Mouse (Mus musculus): ENCODE data around the gene Ptp4a2.
A peak's percentile ranks its signal among the peaks of the same experiment; 100 is the strongest.
"Not testable (repeated sequence)": the region's sequence is repeated elsewhere in the genome, so short reads cannot be mapped to it uniquely, and the experiment has no call there.

Ptp4a2 gene

DNA sequence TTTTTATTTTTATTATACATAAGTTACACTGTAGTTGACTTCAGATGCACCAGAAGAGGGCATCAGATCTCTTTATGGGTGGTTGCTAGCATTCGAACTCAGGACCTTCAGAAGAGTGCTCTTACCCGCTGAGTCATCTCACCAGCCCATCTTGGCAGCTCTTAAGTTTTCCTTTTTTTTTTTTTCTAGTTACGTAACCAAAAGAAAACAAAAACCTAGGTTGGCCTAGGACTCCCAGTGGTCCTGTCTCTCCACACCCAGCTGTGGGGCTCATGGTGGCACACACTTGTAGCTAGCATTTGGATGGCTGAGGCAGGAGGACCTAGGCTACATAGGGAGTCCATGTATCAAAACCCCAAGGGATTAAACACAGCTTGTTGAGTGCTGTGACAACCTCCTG is 43.0 kb downstream of the Ptp4a2 start:
- DNase-seq = no peak

DNA sequence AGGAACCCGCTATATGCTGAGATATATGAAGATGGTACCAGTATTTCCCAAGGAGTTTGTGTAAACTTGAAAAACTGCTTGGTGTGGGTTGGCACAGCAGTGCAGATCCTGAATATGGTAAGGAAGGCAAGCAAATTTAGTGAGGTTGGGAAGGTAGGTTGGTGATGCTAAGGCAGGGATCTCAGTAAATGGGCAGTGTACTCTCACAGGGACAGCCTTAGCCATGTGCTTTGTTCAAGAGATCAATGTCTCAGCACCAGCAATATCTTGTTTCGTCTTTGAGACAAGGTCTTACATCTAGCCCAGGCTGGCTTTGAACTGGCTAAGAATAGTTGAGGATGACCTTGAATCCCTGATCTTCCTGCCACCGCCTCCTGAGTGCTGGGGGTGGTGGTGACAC is 43.6 kb downstream of the Ptp4a2 start:
- no peak for DNase-seq

DNA sequence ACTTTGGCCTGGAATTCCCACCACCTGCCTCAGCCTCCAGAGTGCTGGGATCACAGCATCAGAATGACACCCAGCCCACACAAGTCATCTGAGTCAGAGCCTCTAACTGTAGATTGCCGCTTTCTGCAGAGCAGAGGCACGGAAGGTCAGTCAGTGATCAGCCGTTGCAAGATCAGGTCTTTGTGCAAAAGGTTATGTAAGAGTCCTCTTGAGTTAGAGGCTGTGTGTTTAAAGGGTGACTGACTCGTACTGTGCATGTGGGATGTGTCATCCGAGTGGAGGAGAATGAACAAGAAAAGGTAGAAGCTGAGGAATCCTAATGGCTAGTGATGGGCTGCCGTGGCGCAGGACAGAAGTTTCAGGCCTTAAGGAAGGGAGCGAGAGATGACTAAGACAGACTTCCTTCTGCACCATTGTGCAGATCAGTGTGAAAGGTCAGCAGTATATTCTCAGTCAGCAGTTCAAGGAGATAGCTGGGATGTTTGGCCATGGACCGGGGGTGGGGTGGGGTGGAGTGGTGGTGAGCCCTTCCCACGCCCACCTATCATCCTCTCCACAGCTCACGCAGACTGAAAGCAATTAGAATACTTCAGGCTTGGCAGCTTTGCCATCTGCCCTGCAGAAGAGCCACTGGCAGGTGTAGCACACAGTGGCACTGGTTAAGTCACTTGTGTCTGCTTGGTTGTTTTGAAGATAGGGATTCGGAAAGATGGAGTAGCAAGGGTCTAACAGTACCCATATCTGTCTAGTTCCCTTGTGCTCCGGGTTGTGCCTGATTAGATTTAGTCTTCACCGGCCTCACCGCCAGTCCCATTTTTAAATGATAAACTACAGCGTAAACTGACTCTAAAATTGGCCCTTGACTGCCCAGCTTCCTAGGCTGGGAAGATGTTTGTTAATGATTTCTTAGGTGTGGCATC is 44.3 kb downstream of the Ptp4a2 start:
- DNase-seq = peak; percentile 35

DNA sequence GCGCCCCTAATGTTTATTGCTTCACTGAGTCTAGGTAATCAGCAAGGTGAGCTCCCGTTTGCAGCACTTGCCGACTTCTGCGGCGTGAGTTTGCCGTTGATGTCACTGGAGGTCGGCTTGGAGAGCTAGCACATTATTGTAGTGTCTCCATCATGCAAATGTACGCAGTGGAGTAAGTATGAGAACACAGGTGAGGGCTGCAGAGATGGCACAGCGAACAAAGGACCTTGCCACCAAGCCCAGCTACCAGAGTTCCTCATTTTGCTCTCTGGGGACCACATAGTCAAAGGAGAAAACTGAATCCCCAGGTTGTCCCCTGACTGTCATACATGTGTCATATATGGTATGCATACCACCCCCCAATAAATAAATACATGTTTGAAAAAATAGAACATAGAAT is 49.4 kb downstream of the Ptp4a2 start:
- no peak for DNase-seq

DNA sequence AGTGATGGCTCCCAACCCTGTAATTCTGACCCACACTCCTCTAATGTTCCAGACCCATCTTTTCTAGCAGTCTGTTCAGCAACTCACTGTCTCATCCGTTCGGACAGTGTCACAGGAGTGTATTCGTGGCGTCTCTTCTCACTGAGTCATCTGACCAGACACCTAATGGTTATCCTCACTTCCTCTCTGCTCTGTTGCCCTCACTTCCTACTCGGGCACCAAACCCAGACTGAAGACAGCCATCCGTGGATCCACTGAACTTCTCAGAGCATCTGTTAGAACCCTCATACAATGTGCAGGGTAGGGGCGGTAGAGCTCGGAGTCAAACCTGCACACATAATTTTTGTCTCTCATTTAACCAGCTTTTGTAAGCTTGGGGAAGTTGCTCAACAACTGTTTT is 50.4 kb downstream of the Ptp4a2 start:
- DNase-seq = no peak

DNA sequence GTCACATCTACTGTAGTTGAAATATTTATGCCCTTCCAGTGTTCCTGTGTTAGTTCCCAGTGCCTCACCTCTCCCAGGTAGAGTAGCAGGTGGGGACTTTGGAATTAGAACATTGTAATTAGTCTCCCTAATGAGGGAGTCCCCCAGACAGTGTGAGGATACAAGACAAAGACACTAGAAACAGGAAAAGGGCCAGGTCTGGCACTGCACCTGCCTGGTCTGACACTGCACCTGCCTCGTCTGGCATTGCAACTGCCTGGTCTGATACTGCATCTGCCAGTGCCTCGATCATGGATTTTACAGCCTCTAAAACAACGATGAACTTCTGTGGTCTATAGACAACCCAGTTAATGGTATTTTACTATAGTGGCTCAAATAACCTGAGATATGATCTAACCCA is 51.3 kb downstream of the Ptp4a2 start:
- no peak for DNase-seq

DNA sequence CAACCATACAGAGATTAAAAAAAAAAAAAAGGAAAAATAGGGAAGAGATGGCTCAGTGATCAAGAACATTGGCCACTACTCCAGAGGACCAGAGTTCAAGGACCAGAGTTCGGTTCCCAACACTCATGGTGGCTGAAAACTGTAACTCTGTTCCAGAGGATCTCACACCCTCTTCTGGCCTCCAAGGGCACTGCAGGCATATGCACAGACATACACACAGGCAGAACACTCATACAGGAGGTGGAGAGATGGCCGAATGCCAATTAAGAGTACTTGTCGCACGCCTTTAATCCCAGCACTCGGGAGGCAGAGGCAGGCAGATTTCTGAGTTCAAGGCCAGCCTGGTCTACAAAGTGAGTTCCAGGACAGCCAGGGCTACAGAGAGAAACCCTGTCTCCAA is 55.2 kb downstream of the Ptp4a2 start:
- DNase-seq = not testable (repeated sequence)

DNA sequence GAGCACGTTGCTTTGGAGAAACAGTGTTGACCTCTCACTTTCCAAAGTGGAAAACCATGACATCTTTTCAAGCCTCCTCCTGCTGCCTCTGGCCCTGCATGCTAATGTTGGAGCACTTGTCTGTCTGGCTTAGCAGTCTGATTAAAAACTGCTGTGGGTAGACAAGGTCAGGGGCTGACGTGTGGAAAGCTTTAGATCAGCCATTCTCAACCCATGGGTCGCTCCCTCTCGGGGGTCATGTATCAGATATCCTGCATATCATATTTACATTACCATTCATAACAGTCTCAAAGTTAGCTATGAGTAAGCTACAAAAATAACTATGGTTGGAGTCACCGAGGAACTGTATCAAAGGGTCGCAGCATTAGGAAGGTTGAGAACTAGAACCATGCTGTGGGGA is 57.2 kb downstream of the Ptp4a2 start:
- no peak for DNase-seq

DNA sequence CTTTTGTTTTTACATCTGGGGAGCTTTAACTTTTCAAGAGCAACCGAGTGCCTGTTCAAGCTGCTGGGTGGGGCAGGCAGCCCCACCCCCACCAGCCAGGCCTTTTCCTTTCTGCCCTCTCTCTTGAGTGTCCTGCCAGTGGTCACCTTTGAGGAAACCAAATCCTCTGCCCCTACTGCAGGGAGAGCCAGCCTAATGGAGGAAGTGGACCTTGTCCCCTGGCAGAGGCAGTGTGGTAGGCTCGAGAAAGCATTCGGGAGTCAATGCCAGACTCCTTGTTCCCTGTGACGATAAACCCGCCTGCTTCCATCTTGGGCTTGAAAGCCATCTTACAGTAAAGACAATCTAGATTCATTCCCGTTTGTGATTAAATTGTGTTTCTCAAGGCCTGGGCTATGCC is 59.5 kb downstream of the Ptp4a2 start:
- DNase-seq = no peak

DNA sequence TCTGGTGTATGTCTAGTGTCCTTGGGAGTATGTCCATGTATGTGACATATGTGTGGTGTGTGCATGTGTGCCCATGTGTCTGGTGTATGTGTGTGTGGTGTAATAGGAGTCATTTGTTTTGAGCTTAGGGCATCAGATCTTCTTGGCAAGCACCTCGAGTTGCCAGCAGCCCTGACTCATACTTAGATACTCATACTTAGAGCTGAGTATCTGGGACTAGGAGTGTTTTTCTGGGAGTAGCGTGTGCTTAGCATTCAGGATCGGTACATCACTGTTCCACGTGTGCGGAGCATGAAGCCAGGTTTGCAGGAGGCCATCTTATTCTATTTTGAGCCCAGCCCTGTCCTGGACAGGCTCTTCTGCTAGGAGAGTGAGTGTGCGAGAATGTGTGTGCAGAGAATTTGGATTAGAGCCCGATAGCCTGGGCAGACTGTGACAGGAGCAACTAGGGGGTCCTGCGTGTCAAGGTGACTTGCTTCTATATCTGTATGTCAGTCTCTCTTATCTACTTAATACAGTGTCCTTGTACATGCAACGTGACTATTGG is 61.4 kb downstream of the Ptp4a2 start:
- no peak for DNase-seq

DNA sequence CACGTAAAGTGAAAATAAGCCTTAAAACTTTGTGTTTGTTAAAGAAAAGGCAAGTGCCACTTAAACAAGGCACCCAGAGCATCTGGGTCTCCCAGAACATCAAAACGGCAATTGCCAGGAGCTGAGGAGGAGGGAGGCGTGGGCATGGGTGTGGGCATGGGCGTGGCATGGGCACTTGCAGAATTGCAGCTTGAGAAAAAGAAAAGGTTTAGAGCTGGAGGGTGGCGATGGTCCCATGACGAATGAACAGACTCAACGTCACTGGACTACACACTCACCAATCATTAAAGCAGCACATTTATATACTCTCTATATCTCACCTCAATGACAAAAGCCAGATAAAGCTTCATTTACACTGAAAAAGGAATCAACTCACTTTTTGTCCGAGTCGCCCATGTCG is 63.8 kb downstream of the Ptp4a2 start:
- no peak for DNase-seq

DNA sequence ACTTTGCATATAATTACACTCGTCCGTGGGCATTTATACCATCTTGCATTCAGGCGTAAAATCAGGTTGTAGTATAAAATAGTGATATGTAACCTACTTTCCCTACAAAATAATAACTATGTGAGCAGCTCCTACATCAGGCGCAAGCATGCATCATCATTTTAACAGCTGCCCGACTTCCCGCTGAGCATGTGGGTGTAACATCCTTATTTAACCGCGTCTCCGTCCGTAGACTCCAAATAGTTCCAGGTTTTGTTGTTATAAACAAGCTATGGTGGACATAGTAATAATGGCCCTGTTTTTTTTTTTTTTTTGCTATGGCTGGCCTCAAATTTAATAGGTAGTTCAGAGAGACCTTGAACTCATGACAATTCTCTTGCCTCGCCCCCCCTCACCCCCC is 64.4 kb downstream of the Ptp4a2 start:
- peak; percentile 60 for DNase-seq

DNA sequence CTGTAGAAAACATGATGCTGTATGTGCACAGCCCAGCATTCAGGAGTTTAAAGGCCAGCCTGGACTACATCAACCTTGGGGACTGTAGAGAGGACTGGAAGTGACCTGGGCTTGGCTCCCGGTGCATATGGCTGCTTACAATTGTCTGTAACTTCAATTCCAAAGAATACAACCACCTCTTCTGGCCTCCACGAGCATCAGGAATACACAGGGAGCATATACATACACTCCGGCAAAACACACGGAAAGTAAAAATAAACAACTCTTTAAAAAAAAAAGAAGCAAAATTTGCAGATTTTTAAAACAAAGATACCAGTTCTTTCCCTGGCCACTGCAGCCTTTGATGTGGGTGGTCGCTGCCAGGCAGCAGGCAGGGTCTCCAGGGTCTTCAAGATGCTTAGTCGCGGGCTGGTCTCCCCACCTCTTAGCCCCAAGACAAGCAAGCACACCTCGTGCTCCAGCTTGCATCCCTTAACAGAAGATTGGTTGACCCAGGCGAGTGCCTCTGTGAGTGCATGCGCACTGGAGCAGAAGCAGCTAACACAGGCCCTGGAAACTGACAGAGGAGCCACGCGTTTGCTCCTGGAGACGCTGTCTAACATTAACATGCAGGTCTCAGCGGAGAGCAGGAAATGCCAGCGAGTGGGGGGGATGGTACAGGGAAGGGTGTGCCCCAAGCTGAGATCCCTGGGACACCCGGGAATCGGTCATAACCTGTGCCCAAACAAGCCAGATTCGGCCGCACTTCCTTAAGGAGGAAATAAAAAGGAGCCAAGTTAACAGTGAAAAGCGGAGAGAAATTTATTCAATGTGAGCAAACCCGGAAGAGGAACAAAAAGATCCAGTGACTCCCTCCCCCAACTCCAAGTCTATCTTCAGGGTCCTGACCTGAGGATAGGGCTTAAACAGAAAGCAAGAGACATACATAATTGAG is 66.1 kb downstream of the Ptp4a2 start:
- peak; percentile 80 for DNase-seq

DNA sequence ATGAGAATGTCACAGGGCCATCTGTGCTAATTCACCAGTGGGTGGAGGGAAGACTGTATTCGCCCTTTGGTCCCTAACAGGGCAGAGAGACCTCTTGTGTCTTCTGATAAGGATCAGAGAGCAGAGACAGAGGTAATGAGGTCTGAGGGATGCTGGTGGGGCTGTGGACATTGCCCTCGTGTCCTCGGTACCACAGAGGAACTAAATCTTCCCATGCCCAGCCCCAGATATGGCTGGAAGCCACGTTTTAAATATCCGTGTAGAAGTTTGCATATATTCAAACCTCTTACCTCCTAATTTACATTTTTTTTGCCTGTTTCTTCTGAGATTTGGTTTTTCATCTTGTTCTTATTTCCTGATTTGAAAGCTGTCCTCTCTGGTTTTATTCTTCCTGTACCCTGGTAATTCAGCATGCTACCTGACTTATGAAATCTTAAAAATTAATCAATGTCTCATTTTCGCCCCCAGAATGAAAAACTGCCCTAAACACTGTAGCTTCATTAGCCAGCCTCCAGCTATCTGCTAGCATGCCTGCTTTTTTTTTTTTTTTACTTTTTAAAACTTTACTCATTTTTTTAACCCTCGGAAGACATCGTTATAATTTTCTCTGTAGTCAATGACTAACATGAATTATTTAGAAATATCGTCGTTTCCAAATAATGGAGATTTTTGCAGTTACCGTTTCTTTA is 67.1 kb downstream of the Ptp4a2 start:
- no peak for DNase-seq

DNA sequence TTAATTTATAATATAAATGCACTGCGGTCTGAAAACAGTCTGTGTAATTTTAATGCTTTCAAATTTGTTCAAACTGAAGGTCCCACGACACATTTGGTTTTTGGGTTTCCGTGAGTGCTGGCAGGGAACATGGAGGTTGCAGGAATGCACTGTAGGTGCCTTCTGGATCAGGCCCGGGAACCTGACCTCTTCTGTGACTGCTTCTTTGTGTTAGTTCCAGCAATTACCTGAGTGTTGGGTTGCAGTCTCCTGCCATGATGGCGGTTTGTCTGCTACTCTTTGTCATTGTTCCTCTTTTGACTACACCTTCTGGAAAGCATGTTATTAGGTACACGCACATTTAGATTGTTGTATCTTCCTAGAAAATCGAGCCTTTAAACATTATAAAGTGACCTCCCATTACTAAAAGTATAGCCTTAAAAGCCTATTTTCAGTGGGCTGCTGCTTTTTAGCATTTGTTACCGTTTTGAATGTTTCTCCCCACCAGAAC is 67.7 kb downstream of the Ptp4a2 start:
- no peak for DNase-seq

DNA sequence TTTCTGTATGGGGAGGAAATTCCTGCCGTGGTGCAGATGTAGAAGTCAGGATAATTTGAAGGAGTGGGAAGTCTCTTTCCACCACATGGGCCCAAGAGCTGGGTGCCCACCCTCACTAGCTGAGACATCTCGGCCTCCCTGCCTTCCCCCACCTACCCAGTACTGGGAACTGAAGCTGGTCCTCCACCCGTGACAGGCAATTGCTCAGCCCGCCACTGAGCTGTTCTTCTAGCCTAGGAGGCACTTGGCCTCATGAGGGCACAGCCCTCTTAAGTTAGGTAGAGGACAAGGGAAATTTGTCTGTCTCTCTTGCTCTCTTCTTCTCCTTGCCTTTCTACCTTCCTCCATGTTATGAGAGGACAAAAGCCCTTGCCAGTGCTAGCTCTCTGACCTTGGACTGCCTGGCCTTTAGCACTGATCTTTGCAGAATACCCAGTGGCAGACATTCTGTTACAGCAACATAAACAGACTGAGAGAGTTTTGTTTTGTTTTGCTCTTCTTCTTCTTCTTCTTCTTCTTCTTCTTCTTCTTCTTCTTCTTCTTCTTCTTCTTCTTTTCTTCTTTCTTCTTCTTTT is 68.3 kb downstream of the Ptp4a2 start:
- no peak for DNase-seq

DNA sequence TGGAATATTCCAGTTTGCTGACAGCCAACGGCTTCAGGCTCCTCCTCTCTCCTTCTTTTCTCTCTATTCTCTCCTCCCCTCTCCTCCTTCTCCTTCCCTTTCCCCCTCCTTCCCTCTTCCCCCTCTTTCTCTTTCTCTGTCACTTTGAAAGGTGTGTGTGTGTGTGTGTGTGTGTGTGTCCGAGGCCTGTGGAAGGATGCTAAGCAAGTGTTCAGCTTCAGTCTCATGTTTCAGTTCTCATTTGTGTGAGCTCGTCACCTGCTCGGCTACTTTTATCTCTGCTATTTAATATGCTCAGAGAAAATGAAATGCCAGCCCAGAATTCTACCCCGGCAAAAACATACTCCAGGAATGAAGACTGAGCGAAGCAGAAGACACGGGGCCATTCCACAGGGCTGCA is 69.6 kb downstream of the Ptp4a2 start:
- no peak for DNase-seq

DNA sequence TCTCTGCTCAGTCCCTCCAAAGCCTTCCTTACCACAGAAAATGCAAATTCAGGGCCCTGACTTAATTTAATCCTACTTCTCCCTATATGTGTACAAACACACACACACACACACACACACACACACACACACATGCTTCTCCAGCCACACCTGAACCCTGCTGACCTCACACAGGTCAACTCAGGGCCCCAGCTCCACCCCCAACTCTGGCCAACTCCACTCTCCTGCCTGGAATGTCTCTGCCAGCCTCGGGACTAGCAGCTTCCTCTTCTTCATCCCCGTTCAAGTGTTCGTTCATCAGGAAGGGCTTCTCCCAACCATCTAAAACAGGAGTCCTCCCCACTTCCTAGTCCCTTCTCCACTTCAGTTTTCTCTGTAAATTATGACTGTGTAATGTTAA is 70.6 kb downstream of the Ptp4a2 start:
- no peak for DNase-seq

DNA sequence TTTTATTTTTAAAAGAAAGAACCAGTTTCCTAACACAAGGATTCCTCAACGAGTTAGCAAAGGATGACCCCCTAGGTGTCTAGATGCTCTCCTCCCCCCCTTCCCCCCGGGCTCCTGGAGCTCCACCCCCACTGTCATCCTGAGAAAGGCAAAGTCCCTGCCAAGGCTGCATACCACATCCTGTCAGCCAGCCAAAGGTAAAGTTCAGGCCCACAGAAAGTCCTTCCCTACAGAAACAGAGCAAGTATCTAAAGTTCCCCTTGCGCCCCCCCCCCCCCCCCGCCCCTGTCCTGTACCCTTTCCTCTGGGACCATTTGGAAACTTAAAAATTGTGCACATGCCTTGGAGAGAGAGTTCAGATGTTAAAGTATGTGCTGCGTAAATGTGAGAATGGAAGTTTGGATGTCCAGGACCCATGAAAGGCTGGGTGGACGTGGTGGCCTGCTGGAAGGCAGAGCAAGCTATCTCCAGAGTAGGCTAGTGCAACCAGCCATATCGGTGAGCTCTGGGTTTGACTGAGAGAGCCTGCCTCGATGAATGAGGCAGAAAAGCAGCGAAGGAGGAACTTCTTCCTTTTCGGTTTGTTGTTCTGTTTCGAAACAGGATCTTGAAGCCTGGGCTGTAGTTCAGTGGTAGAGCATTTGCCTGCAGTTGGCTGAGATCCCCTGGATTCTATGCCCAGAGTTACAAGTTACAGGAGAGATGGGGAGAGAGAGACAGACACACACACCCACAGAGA is 71.7 kb downstream of the Ptp4a2 start:
- peak; percentile 45 for DNase-seq

DNA sequence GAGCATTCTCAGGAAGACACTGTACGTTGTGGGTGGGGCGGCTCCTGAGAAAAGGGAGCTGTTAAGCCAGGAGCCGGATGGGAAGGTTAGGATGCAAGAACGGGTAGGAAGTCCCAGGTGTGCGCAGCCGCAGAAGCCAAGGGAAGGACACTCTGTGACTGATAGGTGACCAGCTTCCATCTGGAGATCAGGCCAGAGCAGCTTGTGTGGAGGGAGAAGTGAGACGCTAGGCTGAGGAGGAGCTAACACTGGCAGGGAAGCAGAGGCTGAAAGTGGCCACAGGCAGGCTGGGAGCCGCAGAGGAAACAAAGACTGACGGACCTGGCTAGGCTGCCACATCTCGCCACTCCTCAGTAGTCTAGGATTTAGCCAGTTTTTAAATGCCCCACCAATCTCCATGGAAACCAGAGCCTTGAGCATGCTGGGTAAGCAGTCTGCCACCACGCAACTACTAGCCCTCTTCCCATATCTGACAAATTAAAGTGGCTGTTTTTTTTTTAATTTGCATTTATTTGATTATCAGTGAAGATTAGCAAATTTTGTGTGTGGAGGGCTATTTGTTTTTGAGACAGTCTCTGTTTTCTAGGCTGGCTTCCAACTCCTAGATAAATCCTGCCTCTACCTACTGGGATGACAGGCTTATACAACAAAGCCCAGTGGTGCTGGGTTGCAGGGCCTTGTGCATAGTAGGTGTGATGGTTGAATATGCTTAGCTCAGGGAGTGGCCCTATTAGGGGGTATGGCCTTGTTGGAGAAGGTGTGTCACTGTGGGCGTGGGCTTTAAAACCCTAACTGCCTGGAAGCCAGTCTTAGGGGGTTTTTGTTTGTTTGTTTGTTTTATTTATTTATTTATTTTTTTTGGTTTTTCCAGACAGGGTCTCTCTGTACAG is 73.3 kb downstream of the Ptp4a2 start:
- peak; percentile 49 for DNase-seq

DNA sequence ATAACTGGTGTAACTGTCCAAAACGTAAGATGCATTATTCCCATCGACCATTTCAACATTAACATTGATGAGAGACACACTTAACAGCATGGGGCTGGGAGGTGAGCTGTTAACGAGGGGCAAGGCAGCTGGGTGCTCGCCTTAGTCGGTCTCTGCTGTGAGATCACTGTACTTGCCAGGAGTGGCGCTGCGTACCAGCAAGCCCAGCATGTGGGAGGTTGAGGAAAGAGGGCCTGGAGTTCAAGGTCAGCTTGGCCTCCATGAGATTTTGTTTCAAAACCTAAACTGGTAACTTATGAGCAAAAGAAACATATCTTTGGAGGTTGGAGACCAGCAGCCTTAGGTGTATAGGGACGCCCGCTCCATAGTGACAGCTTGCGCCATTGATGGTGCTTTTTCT is 78.6 kb downstream of the Ptp4a2 start:
- no peak for DNase-seq

Data from right cerebral cortex, adult 18-20 months (tissue).